Mouse (Mus musculus): Measurements from ENCODE around the gene Fkbp11.

GRCm38 (mm10) chr15:98742766-98743428, 14.9 kb upstream of the Fkbp11 start:
- TF ChIP-seq CTCF (IDR thresholded peaks at IDR 0.05; ENCODE audit: borderline replicate concordance, insufficient read depth, low read depth, low read length) (no peak), POLR2A (IDR thresholded peaks at IDR 0.05; ENCODE audit: borderline replicate concordance, insufficient read depth, low read length) (no peak)
